In genomic region chr1:56833984-56834900, GRCm38 (mm10) we compare ENCODE assay signal across 11 mouse cellular contexts.
DNase-seq lines count a peak whose midpoint lies in the region; ATAC-seq and TF ChIP-seq lines count a peak whose summit lies in the region.
"Had no signal": no experiment of that assay in that cellular context is flagged by ENCODE, and none has a peak within 500 bp of the region (broad histone marks: within the 10 kb centered on the region; RNA-seq: fewer than 3 reads in every experiment).

No protein-coding gene starts in this region.

- H3K36me3 ChIP-seq in forebrain, embryonic 11.5 days (ENCODE audit: control insufficient read depth, insufficient read depth, low read length): no peaks in the 10 kb centered on the region; the same call in 1 of the 2 replicates
- no peaks in the 10 kb centered on the region for H3K36me3 ChIP-seq in hindbrain, embryonic 14.5 days (replicated peaks; ENCODE audit: control insufficient read depth, insufficient read depth)
- no peaks in the 10 kb centered on the region for H3K36me3 ChIP-seq in neural tube, embryonic 13.5 days
- H3K36me3 ChIP-seq in thymus, adult 2 months (ENCODE audit: control insufficient read depth, insufficient read depth, low read length): no peaks in the 10 kb centered on the region

- H3K4me1 ChIP-seq in forebrain, embryonic 11.5 days (replicated peaks; ENCODE audit: control insufficient read depth, insufficient read depth, low read length): peaks cover 9% of the 10 kb centered on the region
- peaks cover 22% of the 10 kb centered on the region for H3K4me1 ChIP-seq in hindbrain, embryonic 14.5 days (replicated peaks; ENCODE audit: control insufficient read depth, insufficient read depth, low read length)
- peaks cover 33% of the 10 kb centered on the region for H3K4me1 ChIP-seq in neural tube, embryonic 13.5 days (replicated peaks)
- no peaks in the 10 kb centered on the region for H3K4me1 ChIP-seq in thymus, adult 2 months (replicated peaks; ENCODE audit: control insufficient read depth, insufficient read depth, low read length)

- no peak overlapping the region for H3K9ac ChIP-seq in forebrain, embryonic 11.5 days (ENCODE audit: low read length)
- no peak overlapping the region for H3K9ac ChIP-seq in hindbrain, embryonic 14.5 days
- no peak overlapping the region for H3K9ac ChIP-seq in neural tube, embryonic 13.5 days

- TF ChIP-seq CTCF in thymus, adult 2 months (IDR thresholded peaks at IDR 0.05; ENCODE audit: borderline replicate concordance, control insufficient read depth, extremely low read depth, insufficient read depth, low read length, poor library complexity): no peak

- peak; percentile 54 for DNase-seq in left cerebral cortex, postnatal 4 days
- DNase-seq in left cerebral cortex, adult 9 months (ENCODE audit: low spot score in 2 of 2): no peak
- DNase-seq in forebrain, embryonic 11.5 days (ENCODE audit: low spot score): no peak
- no peak for DNase-seq in hindbrain, embryonic 14.5 days (ENCODE audit: low spot score)
- DNase-seq in kidney, adult 18-20 months: no peak
- no peak for DNase-seq in spleen, adult 12 weeks (ENCODE audit: low spot score)
- DNase-seq in thymus, adult 2 months: no peak
- DNase-seq: adrenal gland, postnatal 25 days; heart, adult 18-20 months; liver had no signal

- H3K4me3 ChIP-seq in forebrain, embryonic 11.5 days (ENCODE audit: low read depth, low read length): no peak overlapping the region
- no peak overlapping the region for H3K4me3 ChIP-seq in hindbrain, embryonic 14.5 days (replicated peaks; ENCODE audit: low read length)
- H3K4me3 ChIP-seq in neural tube, embryonic 13.5 days: no peak overlapping the region
- no peak overlapping the region for H3K4me3 ChIP-seq in thymus, adult 2 months (ENCODE audit: control insufficient read depth, insufficient read depth, low read length)

- 71% methylated on average over 6 of the region's 6 CpGs for WGBS in forebrain, embryonic 11.5 days
- 51% methylated on average over 6 of the region's 6 CpGs for WGBS in hindbrain, embryonic 14.5 days
- 69% methylated on average over 6 of the region's 6 CpGs for WGBS in neural tube, embryonic 13.5 days
- WGBS in thymus, adult 2 months: 87% methylated on average over 6 of the region's 6 CpGs

- intact Hi-C loops in left cerebral cortex, postnatal 4 days (cut with DNase I): no loop called here

- ATAC-seq in forebrain, embryonic 11.5 days (replicated peaks; ENCODE audit: low FRiP score): peak; percentile 45; the same call in 1 of the 2 replicates
- ATAC-seq in hindbrain, embryonic 14.5 days (ENCODE audit: low FRiP score): peak; percentile 54; the same call in 1 of the 2 replicates
- peak; percentile 37; the same call in 1 of the 2 replicates for ATAC-seq in neural tube, embryonic 13.5 days (ENCODE audit: low read depth)

- no peaks in the 10 kb centered on the region for H3K9me3 ChIP-seq in forebrain, embryonic 11.5 days (ENCODE audit: control insufficient read depth, low read length)
- no peaks in the 10 kb centered on the region for H3K9me3 ChIP-seq in hindbrain, embryonic 14.5 days (ENCODE audit: control insufficient read depth, low read length)
- no peaks in the 10 kb centered on the region for H3K9me3 ChIP-seq in neural tube, embryonic 13.5 days

- peak overlapping the region; percentile 58; the same call in 1 of the 2 replicates for H3K27ac ChIP-seq in forebrain, embryonic 11.5 days (ENCODE audit: low read depth, low read length)
- H3K27ac ChIP-seq in hindbrain, embryonic 14.5 days: peak overlapping the region; percentile 52; the same call in 1 of the 2 replicates
- H3K27ac ChIP-seq in neural tube, embryonic 13.5 days (replicated peaks): 0 out of 2 replicates have a peak overlapping the region, but pooled peaks have one; percentile 69
- H3K27ac ChIP-seq in thymus, adult 2 months (ENCODE audit: control insufficient read depth, insufficient read depth, low read length): no peak overlapping the region

- TF ChIP-seq POLR2A in thymus, adult 2 months (IDR thresholded peaks at IDR 0.05; ENCODE audit: control insufficient read depth, extremely low read depth, insufficient read depth, low read length, poor library complexity): no peak

- H3K4me2 ChIP-seq in forebrain, embryonic 11.5 days (ENCODE audit: low read depth, low read length, severe bottlenecking): no peak overlapping the region
- H3K4me2 ChIP-seq in hindbrain, embryonic 14.5 days (replicated peaks): no peak overlapping the region
- H3K4me2 ChIP-seq in neural tube, embryonic 13.5 days: no peak overlapping the region

- H3K27me3 ChIP-seq in forebrain, embryonic 11.5 days (ENCODE audit: control insufficient read depth, insufficient read depth, low read length): no peaks in the 10 kb centered on the region
- no peaks in the 10 kb centered on the region for H3K27me3 ChIP-seq in hindbrain, embryonic 14.5 days (ENCODE audit: control insufficient read depth, insufficient read depth, low read length)
- H3K27me3 ChIP-seq in neural tube, embryonic 13.5 days: no peaks in the 10 kb centered on the region
- H3K27me3 ChIP-seq in thymus, adult 2 months (ENCODE audit: control insufficient read depth, insufficient read depth, low read length): no peaks in the 10 kb centered on the region
